Mouse (Mus musculus) forebrain, embryonic 11.5 days (tissue): ENCODE results near the gene Nhlrc2. TPM values are rescaled to one million over a fixed set of nuclear protein-coding genes. Genes with fewer than 3 reads are reported as not detected.

Experiments used
- ATAC-seq: fragments of 200-750 bp; cut with Nextera tagmentation; replicated peaks from 2 replicates; pipeline ENCODE4 v1.8.0; 2017; ENCODE audit warnings: moderate TSS enrichment; ENCODE audit not compliant: low FRiP score
- DNase-seq: peaks from one replicate; pipeline ENCODE4 v3.0.0-alpha.2; 2017; ENCODE audit warnings: low spot score
- H3K27ac ChIP-seq: fragments of 300-500 bp; sonication (generic); 2 replicates; pipeline ENCODE4 v1.5.1; 2014; ENCODE audit warnings: low read depth, low read length
- H3K27me3 ChIP-seq: fragments of 300-500 bp; sonication (generic); 2 replicates; pipeline ENCODE4 v1.6.1; 2014; ENCODE audit warnings: mild to moderate bottlenecking, low read length, mixed read lengths; ENCODE audit not compliant: control insufficient read depth, insufficient read depth
- H3K36me3 ChIP-seq: fragments of 300-500 bp; sonication (generic); 2 replicates; pipeline ENCODE4 v1.6.1; 2014; ENCODE audit warnings: mild to moderate bottlenecking, low read length, moderate library complexity, mixed read lengths; ENCODE audit not compliant: control insufficient read depth, insufficient read depth
- H3K4me1 ChIP-seq: fragments of 300-500 bp; sonication (generic); replicated peaks from 2 replicates; pipeline ENCODE4 v1.6.1; 2014; ENCODE audit warnings: low read length, mixed read lengths; ENCODE audit not compliant: control insufficient read depth, insufficient read depth
- H3K4me2 ChIP-seq: fragments of 300-500 bp; sonication (generic); 2 replicates; pipeline ENCODE4 v1.6.1; 2014; ENCODE audit warnings: low read depth, mild to moderate bottlenecking, low read length, moderate library complexity, mixed read lengths; ENCODE audit not compliant: severe bottlenecking
- H3K4me3 ChIP-seq: fragments of 300-500 bp; sonication (generic); 2 replicates; pipeline ENCODE4 v1.5.1; 2014; ENCODE audit warnings: low read depth, low read length
- H3K9ac ChIP-seq: fragments of 300-500 bp; sonication (generic); 2 replicates; pipeline ENCODE4 v1.6.1; 2014; ENCODE audit warnings: low read length
- H3K9me3 ChIP-seq: fragments of 300-500 bp; sonication (generic); 2 replicates; pipeline ENCODE4 v1.6.1; 2016; ENCODE audit warnings: low read length, mixed read lengths; ENCODE audit not compliant: control insufficient read depth
- WGBS: fragments of 180-500 bp; shearing (Covaris S2); extraction: QIAGEN DNeasy Blood & Tissue Kit; methylation state at CpG from one replicate; pipeline ENCODE4 v1.1.7; 2014; 5-methylcytosine and 5-hydroxymethylcytosine counted together
- polyA plus RNA-seq: library from polyadenylated mRNA; unstranded; fragments of >200 nt; fragmentation: Nextera tagmentation; extraction: Ambion mirVana; gene quantifications from 2 replicates; pipeline ENCODE4 v1.2.1, GENCODE M21; 2014

Gene Nhlrc2
- polyA plus RNA-seq, 1 experiment from 2014 or later = 16.9 TPM

DNA sequence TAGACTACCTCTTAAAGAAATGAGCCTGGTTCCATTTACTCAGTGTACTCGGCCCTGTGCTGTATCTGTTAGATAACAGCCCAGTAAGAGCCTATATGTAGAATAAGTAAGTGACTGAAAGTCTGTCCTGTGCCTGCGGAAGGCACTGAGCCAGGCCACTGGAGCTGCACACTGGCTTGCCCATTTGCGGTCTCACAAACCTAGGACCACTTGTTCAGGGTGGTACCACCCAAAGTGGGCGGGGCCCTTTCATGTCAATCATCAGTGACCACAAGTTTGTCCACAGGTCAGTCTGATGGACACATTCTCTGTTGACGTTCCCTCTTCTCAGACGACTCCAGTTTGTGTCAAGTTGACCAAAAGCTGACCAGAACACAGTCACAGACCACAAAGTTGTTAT lies 40.9 kb downstream of the Nhlrc2 start:
- 97% methylated on average over 6 of the region's 6 CpGs for WGBS
- Histone ChIP-seq H3K36me3 (peaks cover 4% of the 10 kb centered on the region; the same call in 1 of the 2 replicates), H3K9ac (no peak overlapping the region), H3K27ac (no peak overlapping the region), H3K4me2 (no peak overlapping the region), H3K4me1 (no peaks in the 10 kb centered on the region), H3K4me3 (no peak overlapping the region), H3K9me3 (no peaks in the 10 kb centered on the region), H3K27me3 (no peaks in the 10 kb centered on the region)
- DNase-seq (no peak), ATAC-seq (no peak)

DNA sequence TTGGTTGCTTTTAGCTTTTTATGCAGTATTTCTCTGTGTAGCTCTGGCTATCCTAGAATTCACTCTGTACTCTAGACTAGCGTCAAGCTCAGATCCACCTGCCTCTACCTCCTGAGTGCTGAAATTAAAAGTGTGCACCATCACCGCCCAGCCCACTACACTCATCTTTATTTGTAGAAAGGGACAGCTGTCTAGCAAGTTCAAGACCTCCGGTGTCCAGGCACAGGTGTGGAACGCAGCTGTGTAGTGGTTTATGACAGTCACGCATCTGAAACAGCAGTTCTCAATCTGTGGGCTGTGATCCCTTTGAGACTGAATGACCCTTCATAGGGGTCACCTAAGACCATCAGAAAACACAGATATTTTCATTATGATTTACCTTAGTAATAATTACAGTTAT lies 41.4 kb downstream of the Nhlrc2 start:
- Histone ChIP-seq H3K9me3 (no peaks in the 10 kb centered on the region), H3K4me3 (no peak overlapping the region), H3K27ac (no peak overlapping the region), H3K27me3 (no peaks in the 10 kb centered on the region), H3K4me2 (no peak overlapping the region), H3K9ac (no peak overlapping the region), H3K4me1 (no peaks in the 10 kb centered on the region), H3K36me3 (peaks cover 4% of the 10 kb centered on the region; the same call in 1 of the 2 replicates)
- WGBS = 94% methylated on average over 5 of the region's 5 CpGs
- ATAC-seq (no peak), DNase-seq (no peak)

DNA sequence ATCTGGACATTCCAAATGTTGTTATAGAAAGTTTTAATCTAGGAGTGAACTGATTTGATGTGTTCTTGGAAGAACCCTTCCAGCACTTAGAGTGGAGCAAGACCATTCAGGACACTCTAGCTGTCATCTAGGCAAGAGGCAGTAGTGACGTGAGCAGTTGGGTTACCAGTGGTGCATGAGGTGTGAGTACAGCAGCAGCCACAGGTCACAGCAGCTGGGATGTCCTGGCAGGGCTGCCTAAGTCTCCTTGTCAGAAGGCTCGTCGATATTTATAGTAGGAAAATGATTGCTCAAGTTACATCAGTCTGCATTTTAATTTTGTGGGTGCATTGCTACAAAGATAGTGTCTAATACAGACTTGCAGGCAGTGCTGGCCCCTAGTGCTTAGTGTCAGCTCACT lies 42.2 kb downstream of the Nhlrc2 start:
- ATAC-seq (no peak), DNase-seq (no peak)
- no peaks in the 10 kb centered on the region for H3K9me3 ChIP-seq
- no peaks in the 10 kb centered on the region for H3K4me1 ChIP-seq
- H3K36me3 ChIP-seq = peaks cover 4% of the 10 kb centered on the region; the same call in 1 of the 2 replicates
- no peaks in the 10 kb centered on the region for H3K27me3 ChIP-seq
- no peak overlapping the region for H3K4me3 ChIP-seq
- H3K9ac ChIP-seq = no peak overlapping the region
- 95% methylated on average over 3 of the region's 3 CpGs for WGBS
- no peak overlapping the region for H3K4me2 ChIP-seq
- no peak overlapping the region for H3K27ac ChIP-seq

DNA sequence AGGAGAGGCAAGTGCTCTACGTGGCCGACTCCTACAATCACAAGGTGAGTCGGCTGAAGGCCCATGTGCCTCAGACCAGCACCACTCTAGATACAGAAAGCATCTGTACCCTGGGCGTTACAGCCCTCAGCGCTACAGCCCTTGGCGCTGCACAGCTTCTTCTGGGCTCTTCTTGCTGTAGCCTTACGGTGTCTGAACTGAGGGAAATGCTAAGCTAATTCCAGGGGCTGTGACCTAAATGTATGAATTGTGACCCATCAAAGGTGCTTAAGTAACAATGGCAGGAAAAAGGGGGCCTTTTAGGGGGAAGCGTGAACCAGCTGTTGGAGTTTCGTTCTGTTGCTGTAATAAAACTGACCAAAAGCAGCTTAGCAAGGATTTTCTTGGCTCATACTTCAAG lies 44.4 kb downstream of the Nhlrc2 start:
- Histone ChIP-seq H3K9ac (no peak overlapping the region), H3K4me1 (no peaks in the 10 kb centered on the region), H3K36me3 (peaks cover 4% of the 10 kb centered on the region; the same call in 1 of the 2 replicates), H3K27me3 (no peaks in the 10 kb centered on the region), H3K4me2 (no peak overlapping the region), H3K27ac (no peak overlapping the region), H3K9me3 (no peaks in the 10 kb centered on the region), H3K4me3 (no peak overlapping the region)
- WGBS = 92% methylated on average over 9 of the region's 9 CpGs
- DNase-seq = no peak
- ATAC-seq = no peak

DNA sequence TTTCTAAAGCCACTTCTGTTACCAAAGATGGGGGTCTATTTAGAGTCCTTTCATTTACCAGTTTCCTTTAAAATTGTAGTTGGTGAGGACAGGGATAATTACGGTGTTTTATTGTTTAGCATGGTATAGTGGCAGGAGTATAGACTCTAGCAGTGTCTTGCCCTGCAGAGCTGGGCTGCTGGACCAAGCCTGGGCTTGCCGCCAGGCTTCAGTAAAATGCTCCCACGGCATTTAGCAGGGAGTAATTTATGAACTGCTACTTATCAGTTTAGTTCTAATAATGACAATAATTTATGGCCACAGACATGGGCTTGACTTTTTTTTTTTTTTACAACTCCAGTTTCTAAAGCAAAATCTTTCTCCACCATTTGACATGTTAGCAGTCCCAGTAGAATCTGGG lies 51.9 kb downstream of the Nhlrc2 start:
- H3K4me1 ChIP-seq = no peaks in the 10 kb centered on the region
- H3K27me3 ChIP-seq = no peaks in the 10 kb centered on the region
- H3K36me3 ChIP-seq = peaks cover 2% of the 10 kb centered on the region; the same call in 1 of the 2 replicates
- no peak overlapping the region for H3K9ac ChIP-seq
- WGBS = 94% methylated on average over 3 of the region's 3 CpGs
- ATAC-seq (no peak), DNase-seq (no peak)
- H3K4me3 ChIP-seq = no peak overlapping the region
- H3K4me2 ChIP-seq = no peak overlapping the region
- H3K27ac ChIP-seq = no peak overlapping the region
- H3K9me3 ChIP-seq = no peaks in the 10 kb centered on the region

DNA sequence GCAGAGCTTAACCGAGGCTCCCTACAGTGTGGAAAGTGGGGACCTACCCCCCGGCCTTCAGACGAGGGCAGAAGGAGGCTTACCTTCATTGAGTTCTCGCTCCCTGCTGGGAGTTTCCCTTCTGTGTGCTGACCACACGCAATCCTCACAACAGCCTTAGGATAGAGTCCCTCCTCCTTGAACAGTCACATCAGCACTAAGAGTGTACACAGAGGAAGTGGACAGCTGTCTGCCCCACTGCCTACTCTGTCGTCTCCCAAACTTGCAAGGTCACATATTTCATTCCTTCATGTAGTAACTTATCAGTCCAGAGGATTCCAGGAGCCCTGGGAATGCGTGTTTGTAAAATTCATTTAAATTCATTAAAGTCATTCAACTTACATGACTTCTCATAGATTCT lies 52.7 kb downstream of the Nhlrc2 start:
- peaks cover 2% of the 10 kb centered on the region; the same call in 1 of the 2 replicates for H3K36me3 ChIP-seq

DNA sequence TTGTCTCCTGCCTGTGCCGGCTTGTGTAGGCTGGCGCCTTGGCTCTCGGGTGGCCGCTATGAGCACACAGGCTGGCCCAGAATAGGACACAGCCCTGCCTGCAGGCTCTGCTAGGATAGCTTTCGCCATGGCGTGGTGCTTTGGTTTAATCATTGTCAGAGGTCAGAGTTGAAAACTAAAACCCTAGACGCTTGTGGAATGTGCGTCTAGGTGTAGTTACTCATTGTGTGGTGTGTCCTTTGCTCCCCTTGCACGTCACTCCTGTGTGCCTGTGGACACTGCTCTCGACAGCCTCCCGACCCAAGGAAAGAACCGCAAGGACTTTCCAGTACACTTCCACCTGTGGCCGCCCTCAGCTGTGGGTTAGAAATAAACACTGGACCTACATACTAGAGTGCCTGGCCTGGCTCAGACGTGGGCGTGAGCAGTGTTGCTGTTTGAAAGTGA lies 53.9 kb downstream of the Nhlrc2 start:
- Histone ChIP-seq H3K36me3 (peaks cover 2% of the 10 kb centered on the region; the same call in 1 of the 2 replicates), H3K27ac (no peak overlapping the region), H3K9me3 (no peaks in the 10 kb centered on the region), H3K4me3 (no peak overlapping the region), H3K9ac (no peak overlapping the region), H3K27me3 (no peaks in the 10 kb centered on the region), H3K4me1 (no peaks in the 10 kb centered on the region), H3K4me2 (no peak overlapping the region)
- DNase-seq = no peak
- no peak for ATAC-seq
- 80% methylated on average over 15 of the region's 15 CpGs for WGBS

More for the DNA sequence above, 52.7 kb downstream of the Nhlrc2 start:
- 85% methylated on average over 7 of the region's 7 CpGs for WGBS
- H3K4me3 ChIP-seq = no peak overlapping the region
- no peak overlapping the region for H3K9ac ChIP-seq
- H3K27ac ChIP-seq = no peak overlapping the region
- H3K9me3 ChIP-seq = no peaks in the 10 kb centered on the region
- no peaks in the 10 kb centered on the region for H3K27me3 ChIP-seq
- DNase-seq (no peak), ATAC-seq (no peak)
- no peak overlapping the region for H3K4me2 ChIP-seq
- H3K4me1 ChIP-seq = no peaks in the 10 kb centered on the region

DNA sequence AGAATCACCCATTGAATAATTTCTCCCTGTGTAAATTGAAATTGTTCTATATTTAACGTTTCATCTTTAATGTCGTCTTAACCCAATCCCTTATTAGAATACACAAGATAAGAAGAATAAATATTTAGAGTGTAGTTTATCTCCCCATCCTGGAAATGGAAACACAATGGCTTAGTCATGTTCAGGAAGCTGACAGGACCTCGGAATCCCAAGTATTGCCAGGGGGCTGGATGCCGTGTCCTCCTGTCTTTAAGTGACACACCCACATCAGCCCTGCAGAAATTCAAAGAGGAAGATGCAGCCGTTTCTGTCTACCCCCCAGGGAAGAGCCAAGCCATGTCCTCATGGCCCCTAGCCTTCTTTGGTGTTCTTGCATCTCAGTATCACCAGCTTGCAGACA lies 60.9 kb downstream of the Nhlrc2 start:
- H3K4me2 ChIP-seq = no peak overlapping the region
- 74% methylated on average over 5 of the region's 5 CpGs for WGBS

DNA sequence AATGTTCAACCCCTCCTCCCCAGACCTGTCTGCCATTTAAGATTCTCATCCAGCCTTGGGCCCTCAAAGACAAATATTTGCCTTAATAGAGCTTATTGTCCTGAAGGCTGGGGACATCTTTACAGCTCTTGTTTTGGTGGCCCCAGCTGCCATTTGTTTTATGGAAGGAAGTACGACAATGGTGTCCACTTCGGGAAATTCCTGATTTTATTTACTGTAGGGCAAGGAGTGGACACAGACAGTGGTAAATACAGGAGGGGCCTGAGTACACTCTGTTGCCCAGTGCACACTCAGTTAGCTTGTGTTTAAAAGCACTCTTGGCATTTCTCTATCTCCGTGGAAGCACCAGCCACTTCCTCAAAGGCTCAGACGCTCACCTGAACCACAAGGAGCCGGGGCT lies 66.1 kb downstream of the Nhlrc2 start:
- no peak for DNase-seq
- WGBS = 86% methylated on average over 5 of the region's 5 CpGs
- Histone ChIP-seq H3K4me3 (no peak overlapping the region), H3K36me3 (no peaks in the 10 kb centered on the region), H3K9me3 (no peaks in the 10 kb centered on the region), H3K9ac (no peak overlapping the region), H3K4me1 (no peaks in the 10 kb centered on the region), H3K27ac (no peak overlapping the region), H3K27me3 (no peaks in the 10 kb centered on the region), H3K4me2 (no peak overlapping the region)
- ATAC-seq = no peak

More for the DNA sequence above, 60.9 kb downstream of the Nhlrc2 start:
- no peaks in the 10 kb centered on the region for H3K36me3 ChIP-seq
- H3K27ac ChIP-seq = no peak overlapping the region
- no peak overlapping the region for H3K4me3 ChIP-seq
- no peaks in the 10 kb centered on the region for H3K9me3 ChIP-seq
- no peaks in the 10 kb centered on the region for H3K4me1 ChIP-seq
- no peak overlapping the region for H3K9ac ChIP-seq
- H3K27me3 ChIP-seq = no peaks in the 10 kb centered on the region
- DNase-seq = no peak
- no peak for ATAC-seq
